Mouse (Mus musculus) bone marrow macrophage, adult 2 months (primary cell): ENCODE measurements around the gene Dennd1a.

Experiments
- CTCF ChIP-seq: IDR thresholded peaks from 2 replicates; pipeline ENCODE4 v1.5.1; 2012; ENCODE audit warnings: low read depth, mild to moderate bottlenecking, low read length, moderate library complexity
- POLR2A ChIP-seq: IDR thresholded peaks from 2 replicates; pipeline ENCODE4 v1.6.1; 2012; ENCODE audit warnings: mild to moderate bottlenecking, low read depth, low read length, borderline replicate concordance

- TF ChIP-seq CTCF (no peak), POLR2A (no peak)
Measured at GRCm38 (mm10) chr2:37867387-37867786, 419.8 kb downstream of the Dennd1a start.
